Mouse (Mus musculus): Measurements from ENCODE around the gene Tmcc1. TPM values are rescaled to one million over a fixed set of nuclear protein-coding genes. Genes with fewer than 3 reads are reported as not detected.

Gene Tmcc1
- polyA plus RNA-seq, 1 experiment from 2014 or later, result 11.8 TPM

DNA sequence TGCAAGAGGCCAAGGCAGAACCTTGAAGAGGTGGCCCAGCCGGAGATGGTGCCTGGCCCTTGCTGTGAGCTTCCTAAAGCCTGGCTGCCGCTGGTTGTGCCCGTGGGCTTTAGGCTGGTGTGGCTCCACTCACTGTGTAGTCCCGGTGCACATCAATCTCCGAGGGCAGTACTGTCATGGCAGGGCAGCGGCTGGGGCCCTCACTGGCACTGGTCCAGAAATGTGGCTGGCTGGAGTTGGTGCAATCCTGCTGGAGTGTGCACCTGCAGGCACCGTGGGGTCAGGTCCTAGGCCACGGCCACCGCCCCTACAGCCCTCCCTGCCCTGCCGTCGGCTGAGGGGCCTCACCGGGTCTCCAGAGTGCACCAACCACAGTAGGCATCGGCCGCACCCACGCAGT is 215.5 kb downstream of the Tmcc1 start:
- no peak overlapping the region for H3K9ac ChIP-seq (ENCODE audit: low read length)
- no peak overlapping the region for H3K4me2 ChIP-seq (ENCODE audit: low read length)
- peaks cover 28% of the 10 kb centered on the region for H3K36me3 ChIP-seq (ENCODE audit: control insufficient read depth, insufficient read depth, low read length)
- no peak overlapping the region for H3K4me3 ChIP-seq (ENCODE audit: low read depth, low read length)
- H3K4me1 ChIP-seq (replicated peaks; ENCODE audit: control insufficient read depth, insufficient read depth, low read length), result peaks cover 10% of the 10 kb centered on the region
- ATAC-seq (replicated peaks; ENCODE audit: low FRiP score, low TSS enrichment, low read depth) (no peak), DNase-seq (ENCODE audit: low spot score) (no peak)
- no peak overlapping the region for H3K27ac ChIP-seq (ENCODE audit: low read depth)
- H3K9me3 ChIP-seq (ENCODE audit: control insufficient read depth, low read length), result no peaks in the 10 kb centered on the region
- 88% methylated on average over 15 of the region's 15 CpGs for WGBS
- H3K27me3 ChIP-seq (replicated peaks; ENCODE audit: control insufficient read depth, insufficient read depth, low read length), result no peaks in the 10 kb centered on the region

DNA sequence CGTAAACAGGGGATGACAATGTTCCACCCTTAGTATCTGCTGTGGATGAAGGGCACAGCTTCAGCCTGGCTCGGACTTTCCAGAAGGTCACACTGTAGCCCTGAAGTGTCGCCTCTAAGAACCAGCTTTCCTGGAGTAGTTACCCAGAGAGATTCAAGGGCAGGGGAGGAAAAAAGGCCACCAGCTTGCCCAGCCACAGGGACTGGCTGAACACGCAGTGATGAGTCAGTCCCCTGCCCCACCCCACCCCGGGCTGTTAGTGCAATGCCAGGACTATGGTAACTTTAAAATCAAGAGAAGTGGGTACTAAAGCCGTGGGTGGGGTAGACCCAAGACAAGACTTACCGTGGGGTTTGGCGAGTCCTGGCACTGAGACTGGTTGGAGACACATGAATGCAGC is 217.7 kb downstream of the Tmcc1 start:
- Histone ChIP-seq H3K27ac (ENCODE audit: low read depth) (no peak overlapping the region), H3K4me3 (ENCODE audit: low read depth, low read length) (no peak overlapping the region), H3K36me3 (ENCODE audit: control insufficient read depth, insufficient read depth, low read length) (peaks cover 28% of the 10 kb centered on the region), H3K9me3 (ENCODE audit: control insufficient read depth, low read length) (no peaks in the 10 kb centered on the region), H3K9ac (ENCODE audit: low read length) (no peak overlapping the region), H3K4me1 (replicated peaks; ENCODE audit: control insufficient read depth, insufficient read depth, low read length) (peaks cover 18% of the 10 kb centered on the region), H3K27me3 (replicated peaks; ENCODE audit: control insufficient read depth, insufficient read depth, low read length) (no peaks in the 10 kb centered on the region), H3K4me2 (ENCODE audit: low read length) (no peak overlapping the region)
- ATAC-seq (replicated peaks; ENCODE audit: low FRiP score, low TSS enrichment, low read depth), result no peak
- 87% methylated on average over 8 of the region's 8 CpGs for WGBS
- no peak for DNase-seq (ENCODE audit: low spot score)

DNA sequence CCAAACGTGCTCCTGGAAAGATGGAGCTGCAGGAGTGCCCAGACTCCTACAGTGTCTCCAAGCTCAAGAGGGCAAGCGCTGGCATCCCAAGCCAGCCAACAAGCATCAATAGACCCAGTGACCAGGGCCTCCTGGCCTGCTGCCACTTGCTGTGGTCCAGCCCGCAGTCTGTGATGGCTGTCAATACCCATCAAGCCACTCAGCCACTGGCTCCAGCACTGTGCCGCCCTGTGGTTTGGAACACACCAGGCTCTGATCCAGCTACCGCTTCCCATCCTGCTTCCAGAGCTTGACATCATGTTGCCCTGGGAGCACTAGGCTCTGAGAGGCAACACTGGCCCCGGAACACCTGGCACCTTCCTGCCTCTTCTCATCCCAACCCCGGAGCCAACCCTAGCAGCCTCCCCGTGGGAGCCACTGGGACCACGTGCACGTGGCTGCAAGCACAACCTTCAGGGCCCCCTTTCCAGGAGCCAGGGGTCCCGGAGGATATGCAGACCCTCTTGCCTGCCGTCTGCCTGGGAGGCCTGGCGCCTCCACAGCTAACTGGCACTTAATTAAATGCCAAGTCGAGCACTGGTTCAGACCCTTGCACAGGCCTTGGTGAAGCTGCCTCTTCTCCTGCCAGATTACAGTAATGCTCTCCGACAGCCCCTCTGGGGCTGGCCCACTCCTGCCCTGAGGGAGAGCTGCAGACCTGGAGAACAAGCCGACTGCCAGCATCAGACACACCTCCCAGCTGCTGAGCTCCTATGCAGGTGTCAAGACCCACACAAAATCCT is 219.2 kb downstream of the Tmcc1 start:
- H3K4me1 ChIP-seq (replicated peaks; ENCODE audit: control insufficient read depth, insufficient read depth, low read length), result peaks cover 12% of the 10 kb centered on the region
- WGBS, result 75% methylated on average over 16 of the region's 16 CpGs
- no peaks in the 10 kb centered on the region for H3K27me3 ChIP-seq (replicated peaks; ENCODE audit: control insufficient read depth, insufficient read depth, low read length)
- no peak overlapping the region for H3K27ac ChIP-seq (ENCODE audit: low read depth)
- no peak overlapping the region for H3K4me3 ChIP-seq (ENCODE audit: low read depth, low read length)
- peaks cover 21% of the 10 kb centered on the region for H3K36me3 ChIP-seq (ENCODE audit: control insufficient read depth, insufficient read depth, low read length)
- H3K4me2 ChIP-seq (ENCODE audit: low read length), result no peak overlapping the region
- DNase-seq (ENCODE audit: low spot score) (no peak), ATAC-seq (replicated peaks; ENCODE audit: low FRiP score, low TSS enrichment, low read depth) (no peak)
- H3K9ac ChIP-seq (ENCODE audit: low read length), result no peak overlapping the region
- no peaks in the 10 kb centered on the region for H3K9me3 ChIP-seq (ENCODE audit: control insufficient read depth, low read length)

DNA sequence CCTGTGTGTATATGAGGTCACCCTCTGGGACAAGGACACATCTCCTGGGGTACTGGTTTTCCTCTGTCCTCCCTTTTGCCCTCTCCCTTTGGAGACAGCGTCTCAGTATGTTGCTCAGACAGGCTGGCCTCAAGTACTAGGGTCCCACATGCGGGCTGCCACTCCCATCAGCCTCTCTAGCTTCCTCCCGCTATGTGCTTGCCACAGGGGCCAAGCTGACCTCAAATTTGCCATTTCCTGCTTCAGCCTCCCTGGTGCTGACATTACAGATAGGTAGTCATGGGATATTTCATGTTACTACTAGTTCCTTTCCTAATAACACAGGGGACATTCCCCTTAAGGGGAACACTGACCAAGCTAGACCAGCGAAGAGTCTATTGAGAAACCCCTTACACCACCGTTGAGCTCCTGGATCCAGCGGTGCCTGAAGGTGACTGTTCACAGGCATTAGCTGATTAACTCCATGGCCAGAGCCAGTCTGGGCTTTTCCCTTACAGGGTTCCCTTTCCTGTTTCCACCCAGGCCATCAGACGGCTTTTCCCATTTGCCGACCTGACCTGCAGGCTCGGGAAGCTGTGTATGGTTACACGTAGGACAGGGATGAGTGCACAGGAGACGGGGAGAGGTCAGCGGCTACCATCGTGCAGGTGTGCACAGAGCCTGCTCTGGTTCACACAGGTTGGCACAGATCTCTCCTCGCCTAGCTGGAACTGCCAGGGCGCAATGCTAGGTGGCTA is 220.0 kb downstream of the Tmcc1 start:
- Histone ChIP-seq H3K9ac (ENCODE audit: low read length) (no peak overlapping the region), H3K27ac (ENCODE audit: low read depth) (no peak overlapping the region), H3K4me3 (ENCODE audit: low read depth, low read length) (no peak overlapping the region), H3K9me3 (ENCODE audit: control insufficient read depth, low read length) (no peaks in the 10 kb centered on the region), H3K27me3 (replicated peaks; ENCODE audit: control insufficient read depth, insufficient read depth, low read length) (no peaks in the 10 kb centered on the region), H3K4me1 (replicated peaks; ENCODE audit: control insufficient read depth, insufficient read depth, low read length) (peaks cover 12% of the 10 kb centered on the region), H3K36me3 (ENCODE audit: control insufficient read depth, insufficient read depth, low read length) (peaks cover 23% of the 10 kb centered on the region), H3K4me2 (ENCODE audit: low read length) (no peak overlapping the region)
- DNase-seq (ENCODE audit: low spot score) (no peak), ATAC-seq (replicated peaks; ENCODE audit: low FRiP score, low TSS enrichment, low read depth) (no peak)
- WGBS, result 83% methylated on average over 15 of the region's 15 CpGs

DNA sequence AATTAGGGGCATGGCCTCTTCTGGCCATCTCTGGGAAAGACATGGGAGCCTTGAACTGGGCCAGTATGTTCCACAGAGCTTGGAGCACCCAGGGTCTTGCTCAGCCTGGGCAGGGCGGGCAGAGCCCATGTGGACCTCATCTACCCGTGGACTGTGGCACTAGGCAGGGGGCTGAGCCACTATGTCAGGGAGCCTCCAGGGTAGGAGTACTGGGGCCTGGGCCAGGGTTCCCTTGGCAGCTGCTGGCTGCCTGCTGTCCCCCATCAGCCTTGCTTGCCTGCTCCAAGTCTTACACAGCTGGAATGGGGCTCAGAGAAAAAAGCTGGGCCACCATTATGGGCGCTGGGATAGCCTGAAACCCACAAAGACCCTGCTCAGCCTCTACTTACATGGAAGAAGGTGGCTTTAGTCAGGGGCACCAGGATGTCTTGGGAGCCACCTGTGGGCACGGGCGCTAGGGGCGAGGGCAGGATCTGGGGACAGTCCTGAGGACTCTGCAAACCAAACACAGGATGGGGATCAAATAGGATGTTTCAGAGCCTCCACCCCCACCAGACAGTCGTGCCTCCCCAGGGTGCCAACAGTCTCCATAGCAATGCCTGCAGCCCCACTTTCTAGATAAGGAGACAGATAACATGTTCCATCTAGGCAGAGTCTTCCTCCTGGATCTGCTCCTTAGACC is 221.1 kb downstream of the Tmcc1 start:
- H3K4me1 ChIP-seq (replicated peaks; ENCODE audit: control insufficient read depth, insufficient read depth, low read length), result peaks cover 12% of the 10 kb centered on the region
- no peak overlapping the region for H3K4me2 ChIP-seq (ENCODE audit: low read length)
- no peaks in the 10 kb centered on the region for H3K27me3 ChIP-seq (replicated peaks; ENCODE audit: control insufficient read depth, insufficient read depth, low read length)
- ATAC-seq (replicated peaks; ENCODE audit: low FRiP score, low TSS enrichment, low read depth), result no peak
- WGBS, result 82% methylated on average over 7 of the region's 7 CpGs
- no peak overlapping the region for H3K9ac ChIP-seq (ENCODE audit: low read length)
- H3K4me3 ChIP-seq (ENCODE audit: low read depth, low read length), result no peak overlapping the region
- peaks cover 24% of the 10 kb centered on the region for H3K36me3 ChIP-seq (ENCODE audit: control insufficient read depth, insufficient read depth, low read length)
- H3K9me3 ChIP-seq (ENCODE audit: control insufficient read depth, low read length), result no peaks in the 10 kb centered on the region
- no peak for DNase-seq (ENCODE audit: low spot score)
- no peak overlapping the region for H3K27ac ChIP-seq (ENCODE audit: low read depth)

DNA sequence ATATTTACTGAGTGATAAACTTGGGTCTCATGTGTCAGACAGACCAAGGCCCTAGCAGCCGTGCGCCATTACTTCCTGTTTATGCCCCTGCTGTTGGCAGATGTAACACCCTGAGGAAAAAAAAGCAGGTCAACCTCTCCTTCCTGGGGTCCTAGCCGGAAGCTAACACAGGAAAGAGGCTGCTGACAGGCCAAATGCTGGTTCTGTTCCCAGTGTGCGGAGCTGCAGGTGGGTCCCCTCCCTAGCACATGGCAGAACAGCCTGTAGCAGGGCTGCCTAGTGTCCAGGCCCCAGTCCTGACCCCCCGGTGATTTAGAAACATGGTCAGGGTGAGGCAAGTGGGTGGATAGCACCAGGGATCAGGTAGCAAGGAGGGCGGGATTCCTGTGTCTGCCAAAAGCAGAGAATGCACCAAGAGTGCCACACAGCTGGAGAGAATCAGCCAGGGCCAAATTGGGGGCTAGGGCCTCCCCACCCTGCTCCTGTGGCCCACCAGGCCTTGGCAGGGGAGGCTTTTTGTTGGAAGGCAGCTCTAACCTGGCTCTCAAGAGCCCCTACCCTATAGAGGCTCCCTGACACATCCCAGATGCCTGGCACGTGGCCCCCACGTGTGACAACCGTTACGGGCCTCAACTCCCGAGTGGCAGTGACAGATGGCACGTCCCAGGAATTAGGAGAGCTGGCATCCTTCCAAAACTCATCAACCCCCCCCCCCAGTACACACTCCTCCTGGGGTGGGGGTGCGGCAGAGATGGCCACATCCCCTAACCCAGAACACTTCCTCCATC is 221.8 kb downstream of the Tmcc1 start:
- Histone ChIP-seq H3K4me2 (ENCODE audit: low read length) (no peak overlapping the region), H3K4me3 (ENCODE audit: low read depth, low read length) (no peak overlapping the region), H3K36me3 (ENCODE audit: control insufficient read depth, insufficient read depth, low read length) (peaks cover 28% of the 10 kb centered on the region), H3K27me3 (replicated peaks; ENCODE audit: control insufficient read depth, insufficient read depth, low read length) (no peaks in the 10 kb centered on the region), H3K4me1 (replicated peaks; ENCODE audit: control insufficient read depth, insufficient read depth, low read length) (peaks cover 12% of the 10 kb centered on the region), H3K9ac (ENCODE audit: low read length) (no peak overlapping the region), H3K27ac (ENCODE audit: low read depth) (no peak overlapping the region), H3K9me3 (ENCODE audit: control insufficient read depth, low read length) (no peaks in the 10 kb centered on the region)
- no peak; the same call in 1 of the 2 replicates for ATAC-seq (replicated peaks; ENCODE audit: low FRiP score, low TSS enrichment, low read depth)
- 39% methylated on average over 13 of the region's 13 CpGs for WGBS
- DNase-seq (ENCODE audit: low spot score), result no peak

DNA sequence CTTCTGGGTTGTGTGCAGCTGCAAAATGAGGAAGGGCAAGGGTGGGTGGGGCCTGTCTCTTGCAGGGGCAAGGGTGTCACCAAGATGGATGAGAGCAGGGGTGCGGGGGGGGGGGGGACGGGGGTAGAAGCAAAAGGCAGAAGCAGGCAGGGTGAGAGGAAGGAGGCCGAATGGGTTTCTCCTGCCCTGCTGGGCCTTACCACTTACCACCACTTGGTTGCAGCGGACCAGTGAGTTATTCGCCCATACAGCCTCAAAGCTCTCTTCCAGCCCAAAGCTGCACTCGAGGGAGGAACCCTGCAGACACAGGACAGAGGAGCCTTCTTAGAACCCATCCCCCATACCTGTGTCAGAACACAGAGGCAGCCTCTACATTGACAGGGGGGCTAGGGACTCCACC is 223.3 kb downstream of the Tmcc1 start:
- 58% methylated on average over 4 of the region's 6 CpGs for WGBS
- Histone ChIP-seq H3K4me2 (ENCODE audit: low read length) (no peak overlapping the region), H3K9ac (ENCODE audit: low read length) (no peak overlapping the region), H3K27ac (ENCODE audit: low read depth) (no peak overlapping the region), H3K9me3 (ENCODE audit: control insufficient read depth, low read length) (no peaks in the 10 kb centered on the region), H3K4me3 (ENCODE audit: low read depth, low read length) (no peak overlapping the region), H3K36me3 (ENCODE audit: control insufficient read depth, insufficient read depth, low read length) (peaks cover 35% of the 10 kb centered on the region), H3K4me1 (replicated peaks; ENCODE audit: control insufficient read depth, insufficient read depth, low read length) (peaks cover 12% of the 10 kb centered on the region), H3K27me3 (replicated peaks; ENCODE audit: control insufficient read depth, insufficient read depth, low read length) (no peaks in the 10 kb centered on the region)
- ATAC-seq (replicated peaks; ENCODE audit: low FRiP score, low TSS enrichment, low read depth) (no peak), DNase-seq (ENCODE audit: low spot score) (no peak)

DNA sequence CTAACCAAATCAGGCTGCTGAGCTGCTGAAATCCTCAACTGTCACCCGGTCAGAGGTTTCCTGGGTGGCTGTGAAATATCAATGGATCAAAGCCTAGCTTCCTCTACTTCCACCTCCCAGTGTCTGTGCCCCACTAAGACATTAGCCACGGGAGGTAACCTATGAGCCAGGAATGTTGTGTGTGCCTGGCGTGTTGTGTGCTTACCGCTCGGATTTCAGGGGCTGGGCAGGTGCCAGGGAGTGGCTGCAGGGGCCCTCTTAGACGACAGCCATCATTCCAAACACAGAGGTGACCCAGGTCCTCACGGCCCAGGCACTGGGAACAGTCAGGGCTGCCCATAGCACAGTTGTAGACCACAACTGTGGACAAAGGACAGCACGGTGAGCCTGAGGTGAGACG is 224.2 kb downstream of the Tmcc1 start:
- ATAC-seq (replicated peaks; ENCODE audit: low FRiP score, low TSS enrichment, low read depth) (no peak), DNase-seq (ENCODE audit: low spot score) (no peak)
- WGBS, result 73% methylated on average over 9 of the region's 9 CpGs
- Histone ChIP-seq H3K4me3 (ENCODE audit: low read depth, low read length) (no peak overlapping the region), H3K27ac (ENCODE audit: low read depth) (no peak overlapping the region), H3K4me1 (replicated peaks; ENCODE audit: control insufficient read depth, insufficient read depth, low read length) (peaks cover 12% of the 10 kb centered on the region), H3K9me3 (ENCODE audit: control insufficient read depth, low read length) (no peaks in the 10 kb centered on the region), H3K9ac (ENCODE audit: low read length) (no peak overlapping the region), H3K27me3 (replicated peaks; ENCODE audit: control insufficient read depth, insufficient read depth, low read length) (no peaks in the 10 kb centered on the region), H3K4me2 (ENCODE audit: low read length) (no peak overlapping the region), H3K36me3 (ENCODE audit: control insufficient read depth, insufficient read depth, low read length) (peaks cover 40% of the 10 kb centered on the region)

All from intestine, embryonic 14.5 days (tissue).